Mouse (Mus musculus): ENCODE results near the gene Vill. TPM values are rescaled to one million over a fixed set of nuclear protein-coding genes. Genes with fewer than 3 reads are reported as not detected.

Gene Vill
- polyA plus RNA-seq, 1 experiment from 2014 or later: 9.0 TPM

- 58% methylated on average over 2 of the region's 2 CpGs for WGBS
- no peak overlapping the region for H3K27ac ChIP-seq (ENCODE audit: low read length)
- H3K9me3 ChIP-seq (replicated peaks; ENCODE audit: control insufficient read depth, low read length): no peaks in the 10 kb centered on the region
- ATAC-seq (replicated peaks; ENCODE audit: extremely low read depth, insufficient read depth, low FRiP score): no peak
- no peak overlapping the region for H3K4me3 ChIP-seq (ENCODE audit: low read length)
- H3K4me1 ChIP-seq (ENCODE audit: control insufficient read depth, insufficient read depth, low read length): peaks cover 14% of the 10 kb centered on the region
- H3K27me3 ChIP-seq (ENCODE audit: control insufficient read depth, insufficient read depth, low read length): no peaks in the 10 kb centered on the region
- no peaks in the 10 kb centered on the region for H3K36me3 ChIP-seq (ENCODE audit: control insufficient read depth, insufficient read depth)
- no peak overlapping the region for H3K9ac ChIP-seq (ENCODE audit: low read length)
- H3K4me2 ChIP-seq (ENCODE audit: low read depth, low read length): no peak overlapping the region
These were observed 1.4 kb upstream of the Vill start for GRCm38 (mm10) chr9:119051158-119051557.

GRCm38 (mm10) chr9:119053964-119054576 lies 1.5 kb downstream of the Vill start:
- H3K9me3 ChIP-seq (replicated peaks; ENCODE audit: control insufficient read depth, low read length): no peaks in the 10 kb centered on the region
- no peaks in the 10 kb centered on the region for H3K27me3 ChIP-seq (ENCODE audit: control insufficient read depth, insufficient read depth, low read length)
- peaks cover 14% of the 10 kb centered on the region for H3K4me1 ChIP-seq (ENCODE audit: control insufficient read depth, insufficient read depth, low read length)
- no peak overlapping the region for H3K27ac ChIP-seq (ENCODE audit: low read length)
- no peaks in the 10 kb centered on the region for H3K36me3 ChIP-seq (ENCODE audit: control insufficient read depth, insufficient read depth)
- 72% methylated on average over 9 of the region's 9 CpGs for WGBS
- ATAC-seq (replicated peaks; ENCODE audit: extremely low read depth, insufficient read depth, low FRiP score): no peak
- no peak overlapping the region for H3K4me3 ChIP-seq (ENCODE audit: low read length)
- H3K9ac ChIP-seq (ENCODE audit: low read length): no peak overlapping the region
- H3K4me2 ChIP-seq (ENCODE audit: low read depth, low read length): no peak overlapping the region

- 80% methylated on average over 4 of the region's 4 CpGs for WGBS
- Histone ChIP-seq H3K27me3 (ENCODE audit: control insufficient read depth, insufficient read depth, low read length) (no peaks in the 10 kb centered on the region), H3K4me1 (ENCODE audit: control insufficient read depth, insufficient read depth, low read length) (peaks cover 14% of the 10 kb centered on the region), H3K4me2 (ENCODE audit: low read depth, low read length) (no peak overlapping the region), H3K4me3 (ENCODE audit: low read length) (no peak overlapping the region), H3K9ac (ENCODE audit: low read length) (no peak overlapping the region), H3K36me3 (ENCODE audit: control insufficient read depth, insufficient read depth) (no peaks in the 10 kb centered on the region), H3K27ac (ENCODE audit: low read length) (no peak overlapping the region), H3K9me3 (replicated peaks; ENCODE audit: control insufficient read depth, low read length) (no peaks in the 10 kb centered on the region)
- no peak for ATAC-seq (replicated peaks; ENCODE audit: extremely low read depth, insufficient read depth, low FRiP score)
These were observed 2.8 kb downstream of the Vill start for GRCm38 (mm10) chr9:119055336-119055735.

- no peaks in the 10 kb centered on the region; the same call in 1 of the 2 replicates for H3K4me1 ChIP-seq (ENCODE audit: control insufficient read depth, insufficient read depth, low read length)
- no peak overlapping the region for H3K4me2 ChIP-seq (ENCODE audit: low read depth, low read length)
- 73% methylated on average over 7 of the region's 7 CpGs for WGBS
- H3K27me3 ChIP-seq (ENCODE audit: control insufficient read depth, insufficient read depth, low read length): no peaks in the 10 kb centered on the region
- H3K4me3 ChIP-seq (ENCODE audit: low read length): no peak overlapping the region
- H3K9me3 ChIP-seq (replicated peaks; ENCODE audit: control insufficient read depth, low read length): no peaks in the 10 kb centered on the region
- H3K36me3 ChIP-seq (ENCODE audit: control insufficient read depth, insufficient read depth): no peaks in the 10 kb centered on the region
- no peak overlapping the region for H3K27ac ChIP-seq (ENCODE audit: low read length)
- no peak overlapping the region for H3K9ac ChIP-seq (ENCODE audit: low read length)
- ATAC-seq (replicated peaks; ENCODE audit: extremely low read depth, insufficient read depth, low FRiP score): no peak
These were observed 5.7 kb downstream of the Vill start for GRCm38 (mm10) chr9:119058245-119058644.

GRCm38 (mm10) chr9:119060701-119061100 lies 8.1 kb downstream of the Vill start:
- no peak for ATAC-seq (replicated peaks; ENCODE audit: extremely low read depth, insufficient read depth, low FRiP score)
- 88% methylated on average over 10 of the region's 10 CpGs for WGBS
- Histone ChIP-seq H3K4me3 (ENCODE audit: low read length) (no peak overlapping the region), H3K4me2 (ENCODE audit: low read depth, low read length) (no peak overlapping the region), H3K4me1 (ENCODE audit: control insufficient read depth, insufficient read depth, low read length) (peaks cover 2% of the 10 kb centered on the region; the same call in 1 of the 2 replicates), H3K9me3 (replicated peaks; ENCODE audit: control insufficient read depth, low read length) (no peaks in the 10 kb centered on the region), H3K27me3 (ENCODE audit: control insufficient read depth, insufficient read depth, low read length) (no peaks in the 10 kb centered on the region), H3K36me3 (ENCODE audit: control insufficient read depth, insufficient read depth) (no peaks in the 10 kb centered on the region), H3K9ac (ENCODE audit: low read length) (no peak overlapping the region), H3K27ac (ENCODE audit: low read length) (no peak overlapping the region)

GRCm38 (mm10) chr9:119063036-119063644 lies 10.6 kb downstream of the Vill start:
- Histone ChIP-seq H3K4me3 (ENCODE audit: low read length) (no peak overlapping the region), H3K36me3 (ENCODE audit: control insufficient read depth, insufficient read depth) (no peaks in the 10 kb centered on the region), H3K9ac (ENCODE audit: low read length) (no peak overlapping the region), H3K4me2 (ENCODE audit: low read depth, low read length) (peak overlapping the region; percentile 19; the same call in 1 of the 2 replicates), H3K27ac (ENCODE audit: low read length) (no peak overlapping the region), H3K4me1 (ENCODE audit: control insufficient read depth, insufficient read depth, low read length) (peaks cover 2% of the 10 kb centered on the region; the same call in 1 of the 2 replicates), H3K9me3 (replicated peaks; ENCODE audit: control insufficient read depth, low read length) (no peaks in the 10 kb centered on the region), H3K27me3 (ENCODE audit: control insufficient read depth, insufficient read depth, low read length) (no peaks in the 10 kb centered on the region)
- ATAC-seq (replicated peaks; ENCODE audit: extremely low read depth, insufficient read depth, low FRiP score): no peak
- 35% methylated on average over 19 of the region's 19 CpGs for WGBS

- Histone ChIP-seq H3K27me3 (ENCODE audit: control insufficient read depth, insufficient read depth, low read length) (no peaks in the 10 kb centered on the region), H3K36me3 (ENCODE audit: control insufficient read depth, insufficient read depth) (no peaks in the 10 kb centered on the region), H3K4me1 (ENCODE audit: control insufficient read depth, insufficient read depth, low read length) (0 out of 2 replicates have a peak, but pooled peaks cover 3% of the 10 kb centered on the region), H3K9ac (ENCODE audit: low read length) (no peak overlapping the region), H3K4me3 (ENCODE audit: low read length) (no peak overlapping the region), H3K4me2 (ENCODE audit: low read depth, low read length) (no peak overlapping the region), H3K27ac (ENCODE audit: low read length) (no peak overlapping the region), H3K9me3 (replicated peaks; ENCODE audit: control insufficient read depth, low read length) (no peaks in the 10 kb centered on the region)
- 68% methylated on average over 4 of the region's 4 CpGs for WGBS
- ATAC-seq (replicated peaks; ENCODE audit: extremely low read depth, insufficient read depth, low FRiP score): no peak
These were observed 11.7 kb downstream of the Vill start for GRCm38 (mm10) chr9:119064296-119064695.

GRCm38 (mm10) chr9:119067601-119068000 lies 15.0 kb downstream of the Vill start:
- WGBS: under 1% methylated on average over 6 of the region's 6 CpGs
- Histone ChIP-seq H3K27me3 (ENCODE audit: control insufficient read depth, insufficient read depth, low read length) (no peaks in the 10 kb centered on the region), H3K4me3 (ENCODE audit: low read length) (no peak overlapping the region), H3K9ac (ENCODE audit: low read length) (no peak overlapping the region), H3K9me3 (replicated peaks; ENCODE audit: control insufficient read depth, low read length) (no peaks in the 10 kb centered on the region), H3K4me1 (ENCODE audit: control insufficient read depth, insufficient read depth, low read length) (peaks cover 7% of the 10 kb centered on the region; the same call in 1 of the 2 replicates), H3K36me3 (ENCODE audit: control insufficient read depth, insufficient read depth) (peaks cover 10% of the 10 kb centered on the region), H3K27ac (ENCODE audit: low read length) (no peak overlapping the region), H3K4me2 (ENCODE audit: low read depth, low read length) (no peak overlapping the region)
- ATAC-seq (replicated peaks; ENCODE audit: extremely low read depth, insufficient read depth, low FRiP score): peak; percentile 19; the same call in 1 of the 2 replicates

- Histone ChIP-seq H3K4me2 (ENCODE audit: low read depth, low read length) (no peak overlapping the region), H3K27ac (ENCODE audit: low read length) (no peak overlapping the region), H3K9me3 (replicated peaks; ENCODE audit: control insufficient read depth, low read length) (no peaks in the 10 kb centered on the region), H3K36me3 (ENCODE audit: control insufficient read depth, insufficient read depth) (peaks cover 10% of the 10 kb centered on the region), H3K4me3 (ENCODE audit: low read length) (no peak overlapping the region), H3K27me3 (ENCODE audit: control insufficient read depth, insufficient read depth, low read length) (no peaks in the 10 kb centered on the region), H3K4me1 (ENCODE audit: control insufficient read depth, insufficient read depth, low read length) (peaks cover 7% of the 10 kb centered on the region; the same call in 1 of the 2 replicates), H3K9ac (ENCODE audit: low read length) (no peak overlapping the region)
- 76% methylated on average over 11 of the region's 11 CpGs for WGBS
- no peak for ATAC-seq (replicated peaks; ENCODE audit: extremely low read depth, insufficient read depth, low FRiP score)
These were observed 15.7 kb downstream of the Vill start for GRCm38 (mm10) chr9:119068266-119068665.

All from heart, embryonic 16.5 days (tissue).